Mouse (Mus musculus): ENCODE results near the gene Tmem135.

DNA sequence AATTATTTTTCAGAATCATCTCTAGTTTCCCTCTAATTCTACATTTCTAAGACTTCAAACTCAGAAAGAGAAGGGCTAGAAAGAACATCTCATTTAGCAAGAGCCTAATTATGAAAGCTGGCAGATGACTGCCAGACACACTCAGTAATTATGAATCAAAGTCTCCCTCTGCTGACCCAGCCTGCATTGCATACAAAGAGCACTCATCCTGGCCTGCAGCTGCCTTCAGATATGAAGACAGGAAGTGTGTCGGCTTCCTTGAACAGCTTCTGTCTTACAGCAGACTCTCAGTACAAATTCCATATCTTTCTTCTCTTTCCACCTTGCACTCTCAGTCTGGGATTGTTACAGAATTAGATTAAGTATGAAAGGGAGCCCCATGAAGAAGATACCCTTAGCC, 33.1 kb downstream of the Tmem135 start:
- TF ChIP-seq CTCF (IDR thresholded peaks at IDR 0.05; ENCODE audit: control insufficient read depth, insufficient read depth, low read length) (peak; percentile 20; the same call in 1 of the 2 replicates), POLR2A (IDR thresholded peaks at IDR 0.05; ENCODE audit: borderline replicate concordance, control insufficient read depth, low read depth, low read length) (no peak)

All from bone marrow, adult 2 months (tissue).